Mouse (Mus musculus) frontal cortex, postnatal 10 days (tissue): Measurements from ENCODE around the gene Huwe1.

Source experiments
- DNase-seq, 2 experiments: peaks; one replicate each; pipeline ENCODE4 v3.0.0; 2022; ENCODE audit warnings: low spot score in 2 of 2, mixed read lengths in 1 of 2

Huwe1 gene

DNA sequence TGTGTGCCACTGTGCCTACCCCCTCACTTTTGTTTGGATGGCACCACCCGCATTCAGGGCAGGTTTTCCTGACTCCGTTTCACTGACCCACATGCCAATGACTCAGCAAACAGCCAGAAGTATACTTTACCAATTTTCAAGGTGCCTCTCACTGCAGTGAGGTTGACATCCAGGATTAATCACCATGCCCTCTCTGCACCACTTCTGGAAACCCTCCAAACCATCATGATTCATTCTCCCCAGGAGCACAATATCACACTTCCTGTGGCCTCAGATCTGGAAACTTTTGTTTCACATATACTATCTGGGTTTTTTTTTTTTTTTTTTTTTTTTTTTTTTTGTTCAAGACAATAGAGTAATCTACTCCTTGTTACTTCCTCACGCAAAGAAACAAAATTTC is 150.6 kb downstream of the Huwe1 start:
- no peak for DNase-seq
